Mouse (Mus musculus): ENCODE measurements around the gene Tpra1.
A peak's percentile ranks its signal among the peaks of the same experiment; 100 is the strongest.

Gene Tpra1

DNA sequence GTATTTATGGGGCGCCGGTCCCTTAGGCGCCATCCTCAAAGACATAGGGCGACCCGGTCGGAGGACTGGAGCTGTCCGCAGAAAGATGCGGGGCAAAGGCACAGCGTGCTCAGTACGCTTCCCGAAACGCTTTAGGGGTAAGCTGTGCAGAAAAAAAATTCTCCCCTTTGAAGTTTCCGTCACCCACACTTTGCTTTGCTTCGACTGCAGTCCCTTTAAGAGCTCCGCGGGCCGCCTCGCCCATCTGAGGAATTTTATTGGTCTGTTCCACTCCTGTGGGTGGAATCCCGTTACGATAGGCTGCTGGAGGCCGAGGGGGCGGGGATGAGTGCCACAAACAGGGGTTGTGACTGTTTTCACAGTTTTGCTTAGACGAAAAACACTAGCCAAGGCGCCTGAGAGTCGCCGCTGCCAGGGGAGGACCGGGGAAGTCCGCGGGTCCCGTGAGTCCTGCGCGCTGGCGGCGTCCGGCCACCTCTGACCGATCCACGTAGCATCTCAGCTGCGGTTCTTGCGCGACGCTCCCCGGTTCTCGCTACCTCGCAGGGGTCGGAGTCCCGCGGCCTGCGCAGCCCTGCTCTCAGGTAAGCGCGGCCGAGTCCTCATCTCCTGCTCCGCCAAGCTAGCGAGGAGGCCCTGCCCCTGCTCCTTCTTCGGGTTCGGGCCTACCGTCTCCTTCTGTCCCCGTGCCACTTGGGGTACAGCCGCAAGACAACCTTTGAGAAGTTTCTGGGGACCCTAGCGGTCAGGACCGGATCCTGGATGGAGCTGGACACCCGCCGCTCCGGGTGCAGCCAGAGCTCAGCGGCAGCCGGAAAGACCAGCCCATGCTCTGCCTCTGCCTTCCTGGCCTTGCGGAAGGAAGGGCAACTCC is at the start of gene Tpra1:
Gene Tpra1, plus strand, starts transcription at position 305 of the 874 bp plus-strand sequence.
- peak; percentile 99 for DNase-seq

DNA sequence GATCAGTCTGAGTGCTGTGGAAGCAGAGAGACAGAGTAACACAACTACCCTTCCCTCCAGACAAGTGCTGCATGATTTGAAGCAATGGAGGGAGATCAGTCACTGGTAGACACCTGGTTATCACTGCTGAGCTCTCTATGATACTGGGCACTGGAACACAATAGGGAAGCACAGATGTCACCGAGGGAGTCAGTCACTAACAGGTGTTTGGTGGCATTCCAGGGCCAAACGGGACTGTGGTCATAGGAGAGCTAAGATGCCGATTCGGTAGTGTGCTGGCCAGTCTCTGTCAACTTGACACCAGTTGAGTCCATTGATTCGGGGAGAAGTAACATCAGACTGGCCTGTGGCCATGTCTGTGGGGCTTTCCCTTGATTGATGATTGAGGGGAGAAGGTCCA is 47.5 kb upstream of the Tpra1 start:
- no peak for DNase-seq

DNA sequence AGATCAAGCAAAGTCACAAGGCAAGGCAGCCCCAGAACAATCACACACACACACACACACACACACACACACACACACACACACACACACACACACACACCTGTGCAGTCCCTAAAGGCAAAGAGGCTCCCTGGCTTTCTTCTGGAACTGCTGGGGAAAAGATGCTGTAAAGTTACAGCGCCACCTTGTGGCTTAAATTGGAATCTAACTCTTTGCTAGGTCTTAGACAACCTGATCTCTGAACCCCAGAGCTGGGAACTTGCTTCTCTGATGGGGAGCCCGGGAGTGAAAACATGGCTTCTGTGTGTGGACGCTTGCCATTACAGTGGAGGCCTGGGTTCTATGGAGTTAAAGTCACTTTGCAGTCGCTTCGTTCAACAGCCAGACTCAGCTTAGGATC is 46.4 kb upstream of the Tpra1 start:
- peak; percentile 84 for DNase-seq

DNA sequence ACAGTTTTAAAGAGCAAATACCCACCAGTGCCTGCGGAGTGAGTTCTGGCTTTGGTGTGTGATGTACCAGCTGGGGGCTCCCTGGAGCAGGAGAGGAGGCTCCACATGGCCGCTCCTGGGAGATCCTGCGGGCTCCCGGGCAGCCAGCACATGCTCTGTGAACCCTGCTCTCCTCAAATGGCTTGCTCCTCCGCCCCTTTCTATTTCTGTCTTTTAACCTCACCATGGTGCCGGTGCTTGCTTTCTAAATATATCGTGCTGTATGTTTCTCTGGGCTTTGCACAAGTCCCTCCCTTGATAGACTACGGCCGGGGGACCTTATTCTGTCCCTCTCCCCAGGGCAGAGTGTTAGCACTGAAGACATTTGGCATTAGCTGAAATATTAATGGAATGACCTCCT is 44.8 kb upstream of the Tpra1 start:
- no peak for DNase-seq

DNA sequence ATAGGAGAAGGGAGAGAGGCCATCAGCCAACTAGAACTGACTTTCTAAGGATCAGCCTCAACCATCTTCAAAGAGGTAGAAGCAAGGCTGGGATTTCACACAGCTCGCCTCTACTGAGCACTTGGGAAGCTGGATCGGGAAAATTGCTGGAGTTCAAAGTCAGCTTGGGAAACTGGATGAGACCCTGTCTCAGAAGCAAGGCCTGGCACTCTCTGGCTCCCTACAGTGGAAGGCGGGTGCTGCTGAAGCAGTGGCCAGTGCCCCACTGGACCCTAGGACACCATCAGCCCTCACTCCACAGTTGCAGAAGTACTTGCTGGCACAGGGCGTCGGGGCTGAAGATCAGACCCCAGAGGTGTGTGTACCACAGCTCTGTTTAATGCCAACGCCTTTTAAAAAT is 44.2 kb upstream of the Tpra1 start:
- no peak for DNase-seq

DNA sequence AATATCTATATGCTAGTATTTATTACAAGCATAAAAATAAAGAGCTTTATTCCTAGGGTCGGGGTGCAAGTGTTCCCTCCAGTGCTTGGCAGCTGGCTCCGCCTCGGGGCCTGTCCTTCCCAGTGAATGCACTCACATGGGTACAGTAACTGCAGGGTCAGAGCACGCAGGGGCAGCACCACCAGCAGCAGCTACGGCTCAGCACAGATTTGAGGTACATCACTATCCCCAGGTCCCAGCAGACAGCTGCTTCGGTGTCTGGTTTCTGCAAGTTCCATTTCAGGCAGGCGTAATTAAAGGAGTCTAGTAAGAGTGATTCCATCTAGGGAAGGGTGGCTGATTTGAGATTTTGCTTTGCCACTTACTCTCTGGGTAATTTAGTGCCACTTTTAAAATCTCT is 43.7 kb upstream of the Tpra1 start:
- DNase-seq = no peak

DNA sequence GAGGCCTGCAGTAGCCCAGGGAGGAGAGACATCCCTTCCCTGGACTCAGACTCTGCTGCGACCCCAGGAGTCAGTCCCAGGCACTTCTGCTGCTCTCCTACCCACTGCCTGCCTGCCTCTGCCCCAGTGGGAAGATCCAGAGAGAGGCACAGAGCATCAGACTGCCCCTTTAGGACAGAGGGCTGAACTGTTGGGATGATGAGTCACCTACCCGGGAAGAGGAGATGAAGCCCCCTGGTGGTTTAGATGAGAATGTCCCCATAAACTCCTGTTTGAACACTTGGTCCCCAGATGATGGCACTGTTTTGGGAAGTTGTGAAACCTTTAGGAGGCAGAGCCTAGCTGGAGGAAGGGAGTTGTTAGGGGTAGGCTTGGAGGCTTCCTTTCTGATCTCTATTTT is 41.1 kb upstream of the Tpra1 start:
- DNase-seq = peak; percentile 63

DNA sequence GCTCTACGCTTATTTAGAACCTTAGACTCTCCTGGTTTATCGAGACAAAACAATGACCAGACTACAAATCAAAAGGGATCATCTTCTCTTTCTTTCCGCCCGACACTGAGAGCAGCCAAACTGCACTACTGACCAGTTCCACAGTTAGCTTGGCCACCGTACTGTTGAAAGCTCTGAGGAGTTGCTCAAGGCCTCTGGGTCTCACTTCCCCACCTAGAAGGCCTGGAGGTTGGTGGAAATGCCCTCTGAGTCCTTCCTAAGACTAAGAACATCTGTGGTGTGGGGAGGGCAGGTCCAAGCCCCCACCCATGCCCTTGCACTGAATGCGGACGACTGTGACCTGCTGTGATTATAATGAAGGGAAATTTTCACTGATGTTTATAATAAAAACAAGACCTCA is 36.3 kb upstream of the Tpra1 start:
- no peak for DNase-seq

DNA sequence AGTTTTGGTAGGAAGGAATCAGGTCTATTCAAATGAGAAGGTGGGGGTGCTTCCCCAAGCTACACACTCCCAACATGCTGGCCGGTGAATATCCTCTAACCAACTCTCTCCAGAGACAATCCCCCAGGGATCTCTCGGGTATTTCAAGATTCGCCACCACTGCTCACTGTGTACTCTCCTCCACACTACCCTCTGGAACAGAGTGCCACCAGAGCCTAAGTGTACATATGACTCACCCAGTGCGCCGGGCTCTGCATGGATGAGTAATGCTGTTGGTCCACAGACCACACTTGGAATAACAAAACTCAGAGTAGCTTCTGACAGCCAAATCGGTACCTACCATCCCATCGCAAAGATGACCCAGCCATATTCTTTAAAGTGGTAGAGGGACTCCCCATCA is 32.6 kb upstream of the Tpra1 start:
- DNase-seq = no peak

DNA sequence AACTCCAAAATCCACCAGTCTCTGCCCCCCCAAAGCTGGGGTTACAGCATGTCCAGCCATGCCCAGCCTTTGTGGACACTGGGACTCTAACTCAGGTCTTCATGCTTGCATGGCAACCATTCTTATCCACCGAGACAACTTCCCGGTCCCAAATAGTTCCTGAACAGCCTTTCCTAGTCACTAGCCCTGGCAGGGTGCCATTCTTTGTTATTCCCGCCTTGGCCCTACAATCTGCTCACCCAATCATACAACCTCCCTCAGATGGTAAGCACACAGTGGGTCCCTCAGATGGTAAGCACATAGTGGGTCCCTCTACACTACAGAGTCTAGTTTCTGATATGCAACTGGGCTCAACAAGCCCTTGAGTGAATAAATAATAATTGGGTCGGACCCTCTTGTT is 31.5 kb upstream of the Tpra1 start:
- DNase-seq = no peak

DNA sequence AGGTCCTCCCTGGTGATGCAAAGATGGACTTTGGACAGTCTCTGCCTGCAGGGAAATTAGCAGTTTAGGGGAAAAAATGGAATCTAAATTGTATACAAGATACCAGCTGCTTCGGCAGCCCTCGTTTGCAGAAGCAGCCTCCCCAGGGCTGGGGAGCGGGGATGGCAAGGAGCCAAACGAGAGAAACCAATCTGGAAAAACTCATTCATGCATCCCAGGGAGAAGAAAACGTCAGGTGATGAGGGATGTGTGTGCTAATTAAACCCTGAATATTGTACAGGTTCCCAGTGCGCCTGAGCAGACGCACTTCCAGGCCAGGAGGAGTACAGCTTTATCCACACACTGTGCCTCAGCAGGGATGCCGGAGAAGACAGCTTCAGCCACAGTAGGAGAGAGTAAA is 30.5 kb upstream of the Tpra1 start:
- no peak for DNase-seq

DNA sequence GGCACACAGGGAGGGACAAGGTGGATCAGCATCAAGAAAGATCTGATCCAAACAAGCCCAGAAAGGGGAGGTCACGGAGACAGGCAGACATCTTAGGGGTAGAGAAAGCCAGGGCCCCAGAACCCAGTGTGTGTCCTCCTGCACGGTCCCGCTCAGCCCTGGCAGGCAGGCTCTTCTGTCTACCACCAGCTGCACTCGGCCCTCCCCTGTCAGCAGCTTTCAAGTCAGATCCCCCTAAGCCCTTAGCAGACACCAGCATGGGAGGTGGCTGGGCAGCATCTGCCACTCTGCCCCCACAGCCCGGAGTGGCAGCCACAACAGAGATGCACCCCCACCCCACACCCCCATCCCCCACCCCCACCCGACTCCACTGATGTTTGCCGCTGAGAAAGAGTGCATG is 29.2 kb upstream of the Tpra1 start:
- DNase-seq = no peak

DNA sequence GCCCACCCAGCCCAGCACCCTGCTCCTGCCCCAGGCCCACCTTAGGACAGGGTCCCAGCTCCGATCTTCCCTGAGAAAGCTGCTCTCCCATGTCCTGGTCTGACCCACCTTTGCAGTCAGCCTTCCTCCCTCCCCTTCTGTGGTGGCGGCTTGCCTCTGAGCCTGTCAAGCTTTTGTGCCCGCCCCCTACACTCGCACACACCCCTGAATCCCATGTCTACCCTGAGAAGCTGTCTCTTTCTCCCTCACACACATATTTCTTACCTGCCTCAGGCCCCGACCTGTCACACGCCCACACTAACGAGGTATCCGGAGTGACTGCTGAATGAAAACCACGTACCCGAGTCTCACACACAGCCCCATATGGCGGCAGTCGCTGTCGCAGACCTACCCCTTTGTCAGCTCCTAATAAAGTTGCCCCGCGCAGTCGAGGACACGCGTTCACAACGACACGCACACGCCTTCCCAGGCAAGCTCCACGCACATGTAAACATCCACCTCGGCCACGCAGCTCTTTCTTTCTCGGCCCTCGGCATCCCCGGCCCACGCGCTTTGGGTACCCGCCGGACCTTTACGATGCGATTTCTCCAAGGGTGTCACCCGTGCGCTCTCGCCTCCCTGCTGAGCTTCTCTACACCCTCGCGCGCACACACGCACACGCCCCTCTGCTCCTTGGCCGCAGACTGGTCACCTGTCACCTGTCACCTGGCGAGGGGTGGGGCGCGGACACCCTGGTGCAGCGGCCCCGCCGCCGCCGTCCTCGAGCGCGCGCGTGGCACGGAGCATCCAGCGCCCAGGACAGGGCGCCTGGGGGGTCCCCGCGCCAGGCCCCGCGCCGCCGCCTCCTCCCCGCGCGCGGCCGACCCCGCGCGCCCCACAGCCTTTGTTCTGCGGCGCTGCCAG is 27.8 kb upstream of the Tpra1 start:
- DNase-seq = no peak

DNA sequence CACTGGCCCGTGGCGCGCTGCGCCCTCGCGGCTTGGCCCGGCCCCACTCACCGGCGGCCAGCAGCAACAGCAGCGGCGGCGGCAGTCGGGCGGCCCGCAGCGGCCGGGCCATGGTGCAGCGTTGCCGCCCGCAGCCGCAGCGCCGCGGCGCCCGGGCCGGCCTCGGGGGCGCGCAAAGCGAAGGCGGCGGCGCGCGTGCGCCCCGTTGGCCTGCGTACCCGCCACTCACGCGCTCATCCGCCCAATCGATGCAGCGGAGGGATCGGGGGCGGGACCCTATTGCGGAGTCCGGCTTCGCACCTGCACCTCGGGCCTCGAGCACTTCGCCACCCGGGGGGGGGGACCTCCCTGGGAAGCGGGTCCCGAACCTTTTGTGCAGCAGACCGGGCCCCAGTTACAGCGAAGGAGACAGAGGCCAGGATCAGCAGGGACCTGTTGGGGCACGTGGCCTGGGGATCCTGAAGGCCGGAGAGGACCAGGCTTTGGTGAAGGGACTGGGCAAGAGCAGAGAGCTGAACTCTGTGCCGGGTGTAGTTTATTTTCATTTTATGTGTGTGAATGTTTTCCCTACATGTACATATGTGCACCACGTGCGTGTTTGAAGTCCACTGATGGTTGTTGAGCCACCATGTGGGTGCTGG is 27.1 kb upstream of the Tpra1 start, which contains the start of gene Podxl2:
Gene Podxl2, minus strand, starts transcription at position 177 of the 641 bp plus-strand sequence.
- peak; percentile 63 for DNase-seq

DNA sequence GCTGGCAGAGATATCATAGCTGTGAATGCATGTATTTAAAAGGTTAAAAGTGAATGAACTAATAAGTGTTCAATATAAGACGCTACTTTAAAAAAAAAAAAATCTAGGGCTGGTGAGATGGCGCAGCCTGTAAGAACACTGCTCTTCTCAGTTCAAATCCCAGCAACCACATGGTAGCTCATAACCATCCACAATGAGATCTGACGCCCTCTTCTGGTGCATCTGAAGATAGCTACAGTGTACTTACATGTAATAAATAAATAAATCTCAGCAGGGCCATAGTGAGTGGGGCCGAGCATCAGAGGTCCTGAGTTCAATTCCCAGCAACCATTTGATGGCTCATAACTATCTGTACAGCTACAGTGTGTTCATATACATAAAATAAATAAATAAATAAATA is 22.6 kb upstream of the Tpra1 start:
- peak; percentile 22 for DNase-seq

DNA sequence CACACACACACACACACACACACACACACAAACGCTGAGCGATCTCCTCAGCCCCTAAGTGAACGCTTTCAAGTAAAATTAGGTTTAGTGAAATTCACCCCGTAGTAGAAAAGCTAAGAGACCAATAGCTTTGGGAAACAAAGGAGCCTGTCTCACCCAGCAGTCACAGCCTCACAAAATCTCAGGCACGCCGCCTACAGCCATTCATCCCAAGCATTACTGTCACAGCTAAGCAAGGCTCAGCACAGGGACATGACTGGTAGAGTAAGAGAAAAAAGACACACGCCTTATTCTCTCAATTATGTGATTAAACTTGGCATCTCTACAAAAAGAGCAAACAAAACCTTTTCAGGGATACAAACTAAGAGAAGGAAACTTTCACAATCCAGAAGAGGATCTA is 20.7 kb upstream of the Tpra1 start:
- DNase-seq = no peak

DNA sequence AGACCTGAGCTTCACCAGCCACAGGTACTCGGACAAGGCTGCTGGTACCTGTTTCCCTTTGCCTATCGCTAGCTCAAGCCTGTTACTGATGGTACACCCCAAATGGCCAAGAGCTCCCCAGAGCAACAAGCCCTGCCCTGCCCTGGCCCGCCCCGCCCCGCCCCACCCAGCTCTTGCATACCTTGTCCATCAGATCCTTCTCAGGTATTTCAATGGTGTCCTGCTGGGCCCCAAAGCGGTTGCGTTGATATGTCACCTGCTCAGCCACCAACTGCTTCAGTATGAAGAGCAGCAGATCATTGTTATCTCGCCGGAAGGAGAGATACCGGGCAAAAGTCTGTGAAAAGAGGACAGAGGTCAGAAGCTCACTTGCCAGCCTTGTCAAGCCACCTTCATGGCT is 17.9 kb upstream of the Tpra1 start:
- no peak for DNase-seq

DNA sequence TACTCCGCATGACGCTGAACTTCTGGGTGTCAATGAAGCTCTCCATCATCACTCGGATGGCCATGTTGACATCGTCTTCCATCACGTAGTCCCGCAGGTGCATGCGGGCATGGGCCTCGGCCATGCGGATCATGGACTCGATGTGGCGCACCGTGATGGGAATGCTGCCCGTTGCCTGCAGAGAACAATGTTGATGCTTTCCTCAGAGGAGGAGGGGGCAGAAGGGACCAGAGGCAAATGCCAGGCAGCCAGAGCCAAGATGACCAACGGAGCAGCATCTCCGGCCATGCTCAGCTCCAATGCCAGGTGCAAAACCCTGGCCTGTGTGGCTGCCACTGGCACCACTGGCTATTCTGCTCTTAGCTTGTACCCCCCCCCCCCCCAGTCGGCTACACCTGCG is 17.4 kb upstream of the Tpra1 start:
- no peak for DNase-seq

DNA sequence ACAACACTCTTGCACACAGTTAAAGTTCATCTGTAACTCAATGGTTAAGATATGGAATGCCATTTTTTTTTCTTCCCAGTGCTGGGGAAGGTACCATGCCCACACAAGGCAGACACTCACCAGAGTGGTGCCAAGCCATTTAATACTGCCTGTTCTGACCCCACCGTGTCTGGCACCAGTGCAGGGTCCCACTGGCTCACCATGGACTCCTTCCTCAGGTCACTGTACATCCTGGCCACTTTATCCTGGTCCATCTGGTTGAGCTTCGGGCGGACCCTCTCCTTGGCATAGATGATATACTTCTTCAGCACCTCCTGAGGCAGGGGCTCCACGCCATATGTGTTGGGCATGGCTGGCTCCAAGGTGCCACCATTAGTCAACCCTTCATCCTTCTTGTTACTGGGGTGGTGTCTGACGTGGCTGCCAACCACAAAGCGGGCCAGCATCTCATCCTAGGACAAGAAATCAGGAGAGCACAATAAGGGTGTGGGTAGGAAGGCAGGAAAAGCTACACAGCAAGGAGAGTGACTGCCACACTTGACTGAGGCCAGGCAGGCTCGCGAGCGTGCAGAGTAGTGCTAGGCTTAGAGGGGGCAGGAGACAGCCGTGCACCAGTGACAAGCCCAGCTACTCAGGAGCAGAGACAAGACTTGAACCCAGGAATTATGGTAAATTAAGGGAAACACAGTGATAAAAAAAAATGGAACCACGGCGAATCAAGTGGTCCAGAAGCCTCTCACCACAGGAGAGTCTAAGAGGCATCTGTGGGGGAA is 16.2 kb upstream of the Tpra1 start:
- no peak for DNase-seq

DNA sequence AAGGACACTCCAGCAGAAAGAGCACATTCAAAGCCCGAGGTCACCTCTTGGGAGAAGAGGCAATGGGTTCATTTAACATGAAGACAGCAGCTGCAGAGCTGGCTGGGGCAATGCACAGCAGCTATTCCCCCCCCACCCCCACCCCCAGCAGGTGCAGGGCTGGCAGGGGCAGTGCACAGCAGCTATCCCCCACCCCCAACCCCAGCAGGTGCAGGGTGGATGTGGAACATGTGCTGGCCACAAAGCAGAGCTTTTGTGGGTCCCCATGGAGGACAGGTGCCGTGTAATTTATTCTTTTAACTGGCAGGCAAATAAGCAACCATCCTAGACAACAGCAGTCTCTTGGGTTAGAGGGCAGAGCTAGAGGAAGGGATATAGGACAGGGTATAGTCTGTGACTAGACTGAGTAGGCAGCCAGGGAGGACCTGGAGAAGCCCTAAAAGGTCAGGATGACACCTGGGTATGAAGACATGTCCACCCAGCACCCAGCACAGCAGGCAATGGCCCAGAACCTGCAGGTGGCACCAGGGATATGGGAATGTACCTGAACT is 15.6 kb upstream of the Tpra1 start:
- no peak for DNase-seq

DNA sequence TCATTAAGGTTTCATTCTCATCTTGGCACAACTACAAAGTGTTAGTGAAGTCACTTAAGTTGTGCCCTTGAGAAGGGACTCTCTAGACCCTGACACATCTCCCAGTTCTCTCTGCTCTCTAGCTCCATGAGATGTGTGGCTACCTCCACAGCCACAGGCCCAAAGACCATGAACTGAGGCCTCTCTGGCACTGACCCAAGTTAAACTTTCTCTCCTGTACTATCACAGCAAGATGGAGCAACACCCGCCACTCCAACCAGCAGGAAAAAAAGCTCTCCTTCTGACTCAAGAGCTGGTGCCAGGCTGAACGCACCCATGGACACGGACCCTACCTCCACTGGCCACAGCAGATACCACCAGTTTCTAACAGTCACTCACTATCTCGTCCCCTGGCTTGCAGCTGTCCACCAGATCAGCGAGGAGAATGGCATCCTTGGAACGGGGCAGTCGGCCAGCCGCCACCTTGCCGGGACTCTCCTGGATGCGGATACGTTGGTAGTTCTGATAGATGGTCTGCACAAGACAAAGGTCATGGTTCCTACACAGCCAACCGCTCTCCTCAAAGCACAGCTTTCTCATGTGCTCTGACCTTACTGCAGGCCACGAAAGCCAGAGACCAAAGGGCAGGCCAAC is 12.5 kb upstream of the Tpra1 start:
- DNase-seq = peak; percentile 41

DNA sequence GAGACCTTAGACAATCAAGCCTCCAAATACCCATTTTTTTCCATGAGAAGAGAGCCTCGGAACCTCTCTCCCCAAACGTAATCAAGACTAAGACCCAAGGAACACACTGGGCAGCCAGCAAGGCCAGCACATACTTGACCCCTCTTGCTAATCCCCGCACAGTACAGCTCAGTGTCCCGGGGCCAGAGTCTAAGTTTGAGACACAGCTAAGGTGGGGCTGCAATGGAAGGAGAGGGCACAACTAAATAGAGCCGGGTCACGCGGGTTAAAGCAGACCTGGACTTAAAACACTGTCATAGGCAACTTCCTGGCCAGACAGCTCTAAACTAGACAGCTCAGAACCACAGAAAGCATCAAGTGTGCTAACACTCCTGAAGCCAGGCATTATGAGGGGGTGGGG is 11.2 kb upstream of the Tpra1 start:
- no peak for DNase-seq

Data from lung, postnatal 36 days (tissue).